Mouse (Mus musculus) midbrain, embryonic 16.5 days (tissue): ENCODE measurements around the gene Mrpl18. TPM values are rescaled to one million over a fixed set of nuclear protein-coding genes. Genes with fewer than 3 reads are reported as not detected.
"Not testable (repeated sequence)": the region's sequence is repeated elsewhere in the genome, so short reads cannot be mapped to it uniquely, and the experiment has no call there.

Experiments
- ATAC-seq: fragments of 200-750 bp; cut with Nextera tagmentation; 2 replicates; pipeline ENCODE4 v1.8.0; 2017; ENCODE audit warnings: moderate TSS enrichment
- H3K27ac ChIP-seq: fragments of 300-500 bp; sonication (generic); 2 replicates; pipeline ENCODE4 v1.5.1; 2014; ENCODE audit warnings: mild to moderate bottlenecking, low read length, mixed read lengths
- H3K27me3 ChIP-seq: fragments of 300-500 bp; sonication (generic); 2 replicates; pipeline ENCODE4 v1.6.1; 2014; ENCODE audit warnings: low read depth, low read length, mixed read lengths; ENCODE audit not compliant: control insufficient read depth, insufficient read depth
- H3K36me3 ChIP-seq: fragments of 300-500 bp; sonication (generic); 2 replicates; pipeline ENCODE4 v1.6.1; 2014; ENCODE audit warnings: mild to moderate bottlenecking, low read length, moderate library complexity, mixed read lengths; ENCODE audit not compliant: control insufficient read depth, insufficient read depth
- H3K4me1 ChIP-seq: fragments of 300-500 bp; sonication (generic); 2 replicates; pipeline ENCODE4 v1.6.1; 2014; ENCODE audit warnings: mild to moderate bottlenecking, low read length, mixed read lengths; ENCODE audit not compliant: control insufficient read depth, insufficient read depth
- H3K4me2 ChIP-seq: fragments of 300-500 bp; sonication (generic); 2 replicates; pipeline ENCODE4 v1.6.1; 2014; ENCODE audit warnings: mild to moderate bottlenecking, low read length, mixed read lengths
- H3K4me3 ChIP-seq: fragments of 300-500 bp; sonication (generic); 2 replicates; pipeline ENCODE4 v1.5.1; 2014; ENCODE audit warnings: low read depth, mild to moderate bottlenecking, low read length, moderate library complexity, mixed read lengths
- H3K9ac ChIP-seq: fragments of 300-500 bp; sonication (generic); 2 replicates; pipeline ENCODE4 v1.6.1; 2014; ENCODE audit warnings: low read depth, low read length, mixed read lengths
- H3K9me3 ChIP-seq: fragments of 300-500 bp; sonication (generic); replicated peaks from 2 replicates; pipeline ENCODE4 v1.6.1; 2014; ENCODE audit warnings: mild to moderate bottlenecking, low read length, mixed read lengths; ENCODE audit not compliant: control insufficient read depth, poor library complexity, severe bottlenecking
- WGBS: fragments of 180-500 bp; shearing (Covaris S2); extraction: QIAGEN DNeasy Blood & Tissue Kit; methylation state at CpG from one replicate; pipeline ENCODE4 v1.1.7; 2014; 5-methylcytosine and 5-hydroxymethylcytosine counted together
- polyA plus RNA-seq: library from polyadenylated mRNA; unstranded; fragments of >200 nt; fragmentation: Nextera tagmentation; extraction: Ambion mirVana; gene quantifications from 2 replicates; pipeline ENCODE4 v1.2.1, GENCODE M21; 2015

Gene Mrpl18
- polyA plus RNA-seq, 1 experiment from 2014 or later, result 117 TPM

- no peak within 1 kb of the TSS for H3K27ac ChIP-seq
- peaks cover 17% of the 10 kb centered on the region; the same call in 1 of the 2 replicates for H3K36me3 ChIP-seq
- no peaks in the 10 kb centered on the region for H3K9me3 ChIP-seq
- no peak within 1 kb of the TSS for H3K9ac ChIP-seq
- no peaks in the 10 kb centered on the region for H3K27me3 ChIP-seq
- peak within 1 kb of the TSS; percentile 49 for H3K4me2 ChIP-seq
- no peaks in the 10 kb centered on the region for H3K4me1 ChIP-seq
- no peak within 1 kb of the TSS for H3K4me3 ChIP-seq
- WGBS, result 15% methylated on average over 27 of the region's 27 CpGs
- 0 out of 2 replicates have a peak, but pooled peaks have one; percentile 37 for ATAC-seq
Measured at GRCm38 (mm10) chr17:12940151-12940805, 24.1 kb upstream of the Mrpl18 start, which contains the start of gene Acat3. Gene Acat3 (minus strand): TSS chr17:12940600.

DNA sequence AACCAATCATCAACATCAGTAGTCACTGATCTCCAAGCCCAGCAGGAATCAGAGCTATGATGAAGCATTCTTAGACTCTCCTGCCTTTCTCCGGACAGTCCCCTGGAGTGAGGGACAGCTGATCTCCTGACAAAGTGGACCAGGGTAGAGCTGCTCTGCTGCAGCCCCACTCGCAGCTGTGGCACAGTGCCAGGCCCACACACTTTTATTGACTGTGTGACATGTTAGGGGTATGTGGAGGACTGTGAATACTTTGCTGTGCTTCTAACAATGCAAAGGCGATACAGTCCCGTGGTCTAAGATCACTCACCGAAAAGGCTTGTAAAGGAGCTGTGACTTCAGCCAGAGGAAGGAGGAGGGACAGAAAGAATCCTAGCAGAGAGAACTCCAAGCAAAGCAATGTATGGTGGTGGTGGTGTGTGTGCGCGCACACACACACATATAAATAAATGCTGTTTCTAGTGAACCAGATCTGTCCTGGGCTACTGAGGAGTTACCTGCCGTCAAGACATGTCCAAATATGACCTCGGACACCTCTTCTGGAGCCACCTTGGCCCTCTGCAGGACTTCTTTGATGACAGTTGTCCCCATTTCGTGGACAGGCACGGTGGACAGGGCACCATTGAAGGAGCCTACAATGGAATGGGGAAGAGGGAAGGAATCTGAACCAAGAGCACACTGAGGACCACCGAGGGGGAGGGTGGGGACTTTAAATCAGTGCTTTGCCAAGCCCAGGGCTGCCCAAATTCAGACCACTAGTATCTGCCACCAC lies 23.4 kb upstream of the Mrpl18 start:
- Histone ChIP-seq H3K36me3 (peaks cover 13% of the 10 kb centered on the region; the same call in 1 of the 2 replicates), H3K4me2 (peak overlapping the region; percentile 49)
- H3K4me3 ChIP-seq, H3K27ac ChIP-seq, H3K4me1 ChIP-seq, H3K9me3 ChIP-seq, H3K27me3 ChIP-seq, H3K9ac ChIP-seq: not testable (repeated sequence)
- 32% methylated on average over 2 of the region's 12 CpGs for WGBS
- ATAC-seq, result peak; percentile 60; the same call in 1 of the 2 replicates

DNA sequence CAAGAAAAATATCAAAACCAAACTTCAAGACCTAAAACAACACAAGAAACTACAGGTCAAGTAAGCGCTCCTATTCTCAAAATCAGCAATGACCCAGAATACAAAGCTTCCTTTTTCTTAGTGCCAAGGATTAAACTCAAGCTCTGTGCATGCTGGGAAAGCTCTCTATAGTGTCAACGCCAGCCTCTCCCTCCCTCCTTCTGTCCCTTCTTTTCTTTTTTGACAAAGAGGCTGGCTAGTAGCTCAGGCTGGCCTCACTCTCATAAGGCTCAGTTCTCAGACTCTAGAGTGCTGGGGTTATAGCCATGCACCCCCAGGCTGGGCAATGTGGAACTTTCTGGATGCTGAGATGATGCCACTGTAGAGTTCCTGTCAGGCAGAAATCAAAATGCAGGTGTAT lies 21.9 kb upstream of the Mrpl18 start:
- no peaks in the 10 kb centered on the region for H3K4me1 ChIP-seq
- no peak overlapping the region for H3K9ac ChIP-seq
- H3K27ac ChIP-seq, result no peak overlapping the region
- no peaks in the 10 kb centered on the region for H3K27me3 ChIP-seq
- ATAC-seq, result no peak
- H3K36me3 ChIP-seq, result peaks cover 6% of the 10 kb centered on the region; the same call in 1 of the 2 replicates
- no peak overlapping the region for H3K4me3 ChIP-seq
- H3K9me3 ChIP-seq, result no peaks in the 10 kb centered on the region
- no peak overlapping the region for H3K4me2 ChIP-seq
- 17% methylated on average over 2 of the region's 2 CpGs for WGBS

GRCm38 (mm10) chr17:12937412-12937970 lies 21.3 kb upstream of the Mrpl18 start:
- Histone ChIP-seq H3K27ac (no peak overlapping the region), H3K4me2 (no peak overlapping the region), H3K27me3 (no peaks in the 10 kb centered on the region), H3K9me3 (no peaks in the 10 kb centered on the region), H3K4me3 (no peak overlapping the region), H3K9ac (no peak overlapping the region), H3K4me1 (no peaks in the 10 kb centered on the region), H3K36me3 (peaks cover 3% of the 10 kb centered on the region; the same call in 1 of the 2 replicates)
- WGBS, result 93% methylated on average over 2 of the region's 2 CpGs
- ATAC-seq, result no peak

DNA sequence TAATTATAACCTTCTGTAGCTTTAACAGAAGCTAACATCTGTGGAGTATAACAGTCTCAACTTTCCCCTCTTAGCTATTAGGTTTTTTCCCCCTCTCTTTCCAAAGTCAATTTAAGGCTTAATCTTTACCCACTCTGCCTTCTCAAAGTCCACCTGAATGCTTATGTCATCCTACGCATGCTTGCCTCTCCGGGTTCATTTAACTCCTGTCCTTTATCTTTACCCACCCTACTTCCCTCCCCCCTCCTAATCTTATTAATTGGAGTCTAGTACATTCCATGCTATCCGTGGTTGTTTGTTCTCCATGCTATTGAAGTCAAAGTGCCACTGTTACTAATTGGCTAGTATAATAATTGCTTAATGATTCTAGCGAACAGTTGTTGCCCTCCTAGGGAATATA lies 19.6 kb upstream of the Mrpl18 start:
- H3K9me3 ChIP-seq, result no peaks in the 10 kb centered on the region
- no peak overlapping the region for H3K4me3 ChIP-seq
- H3K9ac ChIP-seq, result no peak overlapping the region
- H3K36me3 ChIP-seq, result no peaks in the 10 kb centered on the region
- ATAC-seq, result no peak
- H3K27ac ChIP-seq, result no peak overlapping the region
- WGBS, result 42% methylated on average over 4 of the region's 4 CpGs
- H3K4me2 ChIP-seq, result no peak overlapping the region
- no peaks in the 10 kb centered on the region for H3K4me1 ChIP-seq
- no peaks in the 10 kb centered on the region for H3K27me3 ChIP-seq

DNA sequence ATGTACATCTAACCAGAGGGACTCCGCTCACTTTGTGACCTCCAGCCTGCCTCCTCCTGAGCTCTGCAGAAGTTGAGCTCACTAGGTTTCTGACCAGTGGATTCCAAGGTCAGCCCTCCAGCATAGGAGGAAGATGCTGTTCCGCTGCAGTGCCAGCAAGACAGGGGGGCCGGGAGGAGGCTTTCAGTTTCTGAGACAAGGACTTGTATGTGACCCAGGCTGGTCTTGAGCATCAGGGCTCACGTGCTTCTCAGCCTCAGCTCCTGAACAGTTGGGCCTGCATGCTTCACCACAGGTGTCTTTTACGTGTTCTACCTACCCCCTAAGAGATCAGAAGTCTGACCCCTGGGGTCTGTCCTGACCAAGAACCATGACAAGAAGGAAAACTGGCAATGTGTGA lies 15.4 kb upstream of the Mrpl18 start:
- not testable (repeated sequence) for H3K9me3 ChIP-seq, H3K27ac ChIP-seq, H3K9ac ChIP-seq, H3K4me2 ChIP-seq, H3K4me3 ChIP-seq, ATAC-seq, H3K4me1 ChIP-seq, H3K27me3 ChIP-seq, H3K36me3 ChIP-seq
- 92% methylated on average over 5 of the region's 5 CpGs for WGBS

DNA sequence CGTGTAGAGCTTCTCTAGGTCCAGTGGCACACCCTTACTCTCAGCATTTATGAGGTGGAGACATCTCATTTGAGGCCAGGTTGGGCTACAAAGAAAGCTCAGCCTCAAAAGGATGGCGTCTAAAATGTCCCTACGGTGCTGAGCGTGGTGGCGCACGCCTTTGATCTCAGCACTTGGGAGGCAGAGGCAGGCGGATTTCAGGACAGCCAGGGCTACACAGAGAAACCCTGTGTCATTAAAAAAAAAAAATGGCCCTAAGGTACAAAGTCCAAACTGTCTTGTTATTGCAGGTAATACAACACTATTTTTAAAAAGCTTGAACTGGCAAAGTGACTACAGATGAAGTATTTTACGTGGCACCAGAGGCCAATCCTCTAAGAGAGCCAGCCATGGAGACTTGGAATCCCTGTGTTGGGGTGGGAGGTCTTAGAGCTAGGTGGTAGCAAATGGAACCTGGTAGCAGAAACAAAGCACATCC lies 9.6 kb upstream of the Mrpl18 start:
- H3K4me2 ChIP-seq, result no peak overlapping the region
- WGBS, result 87% methylated on average over 8 of the region's 8 CpGs
- peaks cover 44% of the 10 kb centered on the region for H3K36me3 ChIP-seq
- H3K27me3 ChIP-seq, result no peaks in the 10 kb centered on the region
- no peaks in the 10 kb centered on the region for H3K4me1 ChIP-seq
- no peaks in the 10 kb centered on the region for H3K9me3 ChIP-seq
- no peak overlapping the region for H3K9ac ChIP-seq
- H3K27ac ChIP-seq, result no peak overlapping the region
- ATAC-seq, result no peak
- H3K4me3 ChIP-seq, result no peak overlapping the region

DNA sequence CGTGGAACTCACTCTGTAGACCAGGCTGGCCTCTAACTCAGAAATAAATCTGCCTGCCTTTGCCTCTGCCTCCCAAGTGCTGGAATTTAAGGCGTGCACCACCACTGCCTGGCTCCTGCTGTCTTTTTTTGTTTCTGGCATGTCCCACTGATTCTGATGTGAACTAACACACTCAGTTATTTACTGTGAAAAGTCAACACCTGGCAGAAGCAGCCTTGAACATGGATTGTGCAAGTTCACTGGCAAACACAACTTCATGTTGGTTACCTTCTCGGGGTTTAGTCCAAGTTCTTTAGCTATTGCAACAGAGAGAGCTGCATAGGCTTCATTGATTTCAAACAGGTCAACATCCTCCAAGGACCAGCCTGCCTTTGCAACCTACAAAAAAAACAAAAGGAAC lies 8.9 kb upstream of the Mrpl18 start:
- H3K4me3 ChIP-seq, result no peak overlapping the region
- no peak for ATAC-seq
- H3K27ac ChIP-seq, result no peak overlapping the region
- H3K9ac ChIP-seq, result no peak overlapping the region
- H3K4me1 ChIP-seq, result no peaks in the 10 kb centered on the region
- H3K27me3 ChIP-seq, result no peaks in the 10 kb centered on the region
- H3K36me3 ChIP-seq, result peaks cover 50% of the 10 kb centered on the region
- H3K4me2 ChIP-seq, result no peak overlapping the region
- 87% methylated on average over 3 of the region's 3 CpGs for WGBS
- no peaks in the 10 kb centered on the region for H3K9me3 ChIP-seq

- H3K4me2 ChIP-seq, result no peak overlapping the region
- peaks cover 55% of the 10 kb centered on the region for H3K36me3 ChIP-seq
- H3K4me1 ChIP-seq, result peaks cover 8% of the 10 kb centered on the region
- H3K4me3 ChIP-seq, result no peak overlapping the region
- H3K9me3 ChIP-seq, result no peaks in the 10 kb centered on the region
- H3K9ac ChIP-seq, result no peak overlapping the region
- WGBS, result 97% methylated on average over 1 of the region's 1 CpGs
- no peaks in the 10 kb centered on the region for H3K27me3 ChIP-seq
- H3K27ac ChIP-seq, result no peak overlapping the region
- no peak for ATAC-seq
Measured at GRCm38 (mm10) chr17:12921073-12921472, 4.9 kb upstream of the Mrpl18 start.
